Mouse (Mus musculus) midbrain, embryonic 16.5 days (tissue): Measurements from ENCODE around the gene Pcca. TPM values are rescaled to one million over a fixed set of nuclear protein-coding genes. Genes with fewer than 3 reads are reported as not detected.

ENCODE experiments used
- ATAC-seq: fragments of 200-750 bp; cut with Nextera tagmentation; 2 replicates; pipeline ENCODE4 v1.8.0; 2017; ENCODE audit warnings: moderate TSS enrichment
- H3K27ac ChIP-seq: fragments of 300-500 bp; sonication (generic); 2 replicates; pipeline ENCODE4 v1.5.1; 2014; ENCODE audit warnings: mild to moderate bottlenecking, low read length, mixed read lengths
- H3K27me3 ChIP-seq: fragments of 300-500 bp; sonication (generic); 2 replicates; pipeline ENCODE4 v1.6.1; 2014; ENCODE audit warnings: low read depth, low read length, mixed read lengths; ENCODE audit not compliant: control insufficient read depth, insufficient read depth
- H3K36me3 ChIP-seq: fragments of 300-500 bp; sonication (generic); 2 replicates; pipeline ENCODE4 v1.6.1; 2014; ENCODE audit warnings: mild to moderate bottlenecking, low read length, moderate library complexity, mixed read lengths; ENCODE audit not compliant: control insufficient read depth, insufficient read depth
- H3K4me1 ChIP-seq: fragments of 300-500 bp; sonication (generic); 2 replicates; pipeline ENCODE4 v1.6.1; 2014; ENCODE audit warnings: mild to moderate bottlenecking, low read length, mixed read lengths; ENCODE audit not compliant: control insufficient read depth, insufficient read depth
- H3K4me2 ChIP-seq: fragments of 300-500 bp; sonication (generic); 2 replicates; pipeline ENCODE4 v1.6.1; 2014; ENCODE audit warnings: mild to moderate bottlenecking, low read length, mixed read lengths
- H3K4me3 ChIP-seq: fragments of 300-500 bp; sonication (generic); 2 replicates; pipeline ENCODE4 v1.5.1; 2014; ENCODE audit warnings: low read depth, mild to moderate bottlenecking, low read length, moderate library complexity, mixed read lengths
- H3K9ac ChIP-seq: fragments of 300-500 bp; sonication (generic); 2 replicates; pipeline ENCODE4 v1.6.1; 2014; ENCODE audit warnings: low read depth, low read length, mixed read lengths
- H3K9me3 ChIP-seq: fragments of 300-500 bp; sonication (generic); replicated peaks from 2 replicates; pipeline ENCODE4 v1.6.1; 2014; ENCODE audit warnings: mild to moderate bottlenecking, low read length, mixed read lengths; ENCODE audit not compliant: control insufficient read depth, poor library complexity, severe bottlenecking
- WGBS: fragments of 180-500 bp; shearing (Covaris S2); extraction: QIAGEN DNeasy Blood & Tissue Kit; methylation state at CpG from one replicate; pipeline ENCODE4 v1.1.7; 2014; 5-methylcytosine and 5-hydroxymethylcytosine counted together
- polyA plus RNA-seq: library from polyadenylated mRNA; unstranded; fragments of >200 nt; fragmentation: Nextera tagmentation; extraction: Ambion mirVana; gene quantifications from 2 replicates; pipeline ENCODE4 v1.2.1, GENCODE M21; 2015

Gene Pcca
- polyA plus RNA-seq, 1 experiment from 2014 or later = 25.9 TPM

GRCm38 (mm10) chr14:122859792-122860191 is 325.7 kb downstream of the Pcca start:
- Histone ChIP-seq H3K27me3 (no peaks in the 10 kb centered on the region), H3K4me1 (no peaks in the 10 kb centered on the region), H3K9me3 (no peaks in the 10 kb centered on the region), H3K27ac (no peak overlapping the region), H3K4me3 (no peak overlapping the region), H3K9ac (no peak overlapping the region), H3K4me2 (no peak overlapping the region), H3K36me3 (no peaks in the 10 kb centered on the region)
- no peak for ATAC-seq
- 100% methylated on average over 1 of the region's 1 CpGs for WGBS

GRCm38 (mm10) chr14:122862623-122863022 is 328.5 kb downstream of the Pcca start:
- Histone ChIP-seq H3K9me3 (no peaks in the 10 kb centered on the region), H3K4me3 (no peak overlapping the region), H3K27me3 (no peaks in the 10 kb centered on the region), H3K9ac (no peak overlapping the region), H3K4me2 (no peak overlapping the region), H3K36me3 (no peaks in the 10 kb centered on the region), H3K4me1 (no peaks in the 10 kb centered on the region), H3K27ac (no peak overlapping the region)
- ATAC-seq = no peak
- 47% methylated on average over 4 of the region's 4 CpGs for WGBS

GRCm38 (mm10) chr14:122865462-122866129 is 331.5 kb downstream of the Pcca start:
- ATAC-seq = no peak
- no peaks in the 10 kb centered on the region for H3K9me3 ChIP-seq
- no peaks in the 10 kb centered on the region for H3K27me3 ChIP-seq
- no peak overlapping the region for H3K4me3 ChIP-seq
- H3K4me1 ChIP-seq = no peaks in the 10 kb centered on the region; the same call in 1 of the 2 replicates
- no peak overlapping the region for H3K27ac ChIP-seq
- H3K36me3 ChIP-seq = no peaks in the 10 kb centered on the region
- WGBS = 82% methylated on average over 4 of the region's 4 CpGs
- no peak overlapping the region for H3K4me2 ChIP-seq
- no peak overlapping the region for H3K9ac ChIP-seq

GRCm38 (mm10) chr14:122867531-122868285 is 333.6 kb downstream of the Pcca start:
- no peak overlapping the region for H3K9ac ChIP-seq
- H3K4me3 ChIP-seq = no peak overlapping the region
- no peak overlapping the region for H3K27ac ChIP-seq
- no peaks in the 10 kb centered on the region for H3K27me3 ChIP-seq
- peaks cover 7% of the 10 kb centered on the region for H3K4me1 ChIP-seq
- 80% methylated on average over 4 of the region's 4 CpGs for WGBS
- 0 out of 2 replicates have a peak, but pooled peaks have one; percentile 17 for ATAC-seq
- H3K36me3 ChIP-seq = no peaks in the 10 kb centered on the region
- no peaks in the 10 kb centered on the region for H3K9me3 ChIP-seq
- no peak overlapping the region for H3K4me2 ChIP-seq

- Histone ChIP-seq H3K9me3 (no peaks in the 10 kb centered on the region), H3K27ac (no peak overlapping the region), H3K4me1 (peaks cover 7% of the 10 kb centered on the region), H3K4me3 (no peak overlapping the region), H3K4me2 (no peak overlapping the region), H3K27me3 (no peaks in the 10 kb centered on the region), H3K36me3 (no peaks in the 10 kb centered on the region), H3K9ac (no peak overlapping the region)
- no peak for ATAC-seq
- WGBS = 82% methylated on average over 6 of the region's 6 CpGs
These were observed 335.7 kb downstream of the Pcca start for GRCm38 (mm10) chr14:122869831-122870230.

- Histone ChIP-seq H3K4me2 (no peak overlapping the region), H3K9ac (no peak overlapping the region), H3K27ac (no peak overlapping the region), H3K4me3 (no peak overlapping the region), H3K9me3 (no peaks in the 10 kb centered on the region), H3K36me3 (no peaks in the 10 kb centered on the region), H3K4me1 (peaks cover 16% of the 10 kb centered on the region), H3K27me3 (no peaks in the 10 kb centered on the region)
- WGBS = 30% methylated on average over 4 of the region's 4 CpGs
- no peak for ATAC-seq
These were observed 337.9 kb downstream of the Pcca start for GRCm38 (mm10) chr14:122871841-122872580.

- WGBS = 76% methylated on average over 6 of the region's 6 CpGs
- Histone ChIP-seq H3K9me3 (no peaks in the 10 kb centered on the region), H3K4me3 (no peak overlapping the region), H3K27ac (no peak overlapping the region), H3K4me2 (no peak overlapping the region), H3K36me3 (no peaks in the 10 kb centered on the region), H3K27me3 (no peaks in the 10 kb centered on the region), H3K9ac (no peak overlapping the region), H3K4me1 (peaks cover 16% of the 10 kb centered on the region)
- no peak for ATAC-seq
These were observed 338.5 kb downstream of the Pcca start for GRCm38 (mm10) chr14:122872612-122873011.

- 37% methylated on average over 8 of the region's 8 CpGs for WGBS
- Histone ChIP-seq H3K27me3 (no peaks in the 10 kb centered on the region), H3K27ac (peak overlapping the region; percentile 75), H3K36me3 (no peaks in the 10 kb centered on the region), H3K4me2 (0 out of 2 replicates have a peak overlapping the region, but pooled peaks have one; percentile 5), H3K4me3 (no peak overlapping the region), H3K9me3 (no peaks in the 10 kb centered on the region), H3K4me1 (peaks cover 16% of the 10 kb centered on the region), H3K9ac (peak overlapping the region; percentile 50; the same call in 1 of the 2 replicates)
- no peak for ATAC-seq
These were observed 340.9 kb downstream of the Pcca start for GRCm38 (mm10) chr14:122875056-122875455.
